Mouse (Mus musculus) limb, embryonic 10.5 days (tissue): ENCODE data around the gene Atp9a. TPM values are rescaled to one million over a fixed set of nuclear protein-coding genes. Genes with fewer than 3 reads are reported as not detected.
A peak's percentile ranks its signal among the peaks of the same experiment; 100 is the strongest.

Experiments
- DNase-seq: peaks from one replicate; pipeline ENCODE4 v3.0.0-alpha.2; 2017; ENCODE audit warnings: low spot score
- H3K27ac ChIP-seq: fragments of 300-500 bp; sonication (generic); 2 replicates; pipeline ENCODE4 v1.5.1; 2016; ENCODE audit warnings: mild to moderate bottlenecking
- H3K27me3 ChIP-seq: fragments of 300-500 bp; sonication (generic); 2 replicates; pipeline ENCODE4 v1.6.1; 2016; ENCODE audit warnings: low read depth, mild to moderate bottlenecking; ENCODE audit not compliant: poor library complexity, severe bottlenecking
- H3K36me3 ChIP-seq: fragments of 300-500 bp; sonication (generic); 2 replicates; pipeline ENCODE4 v1.6.1; 2016; ENCODE audit warnings: mild to moderate bottlenecking, moderate library complexity
- H3K4me1 ChIP-seq: fragments of 300-500 bp; sonication (generic); 2 replicates; pipeline ENCODE4 v1.6.1; 2016
- H3K4me3 ChIP-seq: fragments of 300-500 bp; sonication (generic); 2 replicates; pipeline ENCODE4 v1.5.1; 2016; ENCODE audit warnings: mild to moderate bottlenecking, moderate library complexity
- H3K9me3 ChIP-seq: fragments of 300-500 bp; sonication (generic); replicated peaks from 2 replicates; pipeline ENCODE4 v1.6.1; 2016; ENCODE audit warnings: mild to moderate bottlenecking
- WGBS: fragments of 180-500 bp; shearing (Covaris S2); methylation state at CpG from one replicate; pipeline ENCODE4 v1.1.7; 2016; 5-methylcytosine and 5-hydroxymethylcytosine counted together
- polyA plus RNA-seq: library from polyadenylated mRNA; unstranded; fragments of >200 nt; fragmentation: Nextera tagmentation; extraction: Ambion mirVana; gene quantifications from 2 replicates; pipeline ENCODE4 v1.2.1, GENCODE M21; 2016

Gene Atp9a
- polyA plus RNA-seq, 1 experiment from 2014 or later: 6.5 TPM

- no peak overlapping the region for H3K4me3 ChIP-seq
- 35% methylated on average over 6 of the region's 6 CpGs for WGBS
- DNase-seq: peak; percentile 83
- peaks cover 6% of the 10 kb centered on the region; the same call in 1 of the 2 replicates for H3K36me3 ChIP-seq
- H3K9me3 ChIP-seq: no peaks in the 10 kb centered on the region
- no peak overlapping the region for H3K27ac ChIP-seq
- no peaks in the 10 kb centered on the region for H3K27me3 ChIP-seq
- H3K4me1 ChIP-seq: peaks cover 42% of the 10 kb centered on the region
These were observed 50.4 kb downstream of the Atp9a start for GRCm38 (mm10) chr2:168691774-168692173.

GRCm38 (mm10) chr2:168687326-168687725 lies 54.9 kb downstream of the Atp9a start:
- Histone ChIP-seq H3K27ac (no peak overlapping the region), H3K27me3 (no peaks in the 10 kb centered on the region), H3K4me3 (no peak overlapping the region), H3K36me3 (no peaks in the 10 kb centered on the region), H3K9me3 (no peaks in the 10 kb centered on the region), H3K4me1 (peaks cover 36% of the 10 kb centered on the region)
- no peak for DNase-seq
- WGBS: 86% methylated on average over 12 of the region's 12 CpGs

GRCm38 (mm10) chr2:168685909-168686308 lies 56.3 kb downstream of the Atp9a start:
- no peak for DNase-seq
- H3K4me1 ChIP-seq: peaks cover 34% of the 10 kb centered on the region
- H3K9me3 ChIP-seq: no peaks in the 10 kb centered on the region
- H3K36me3 ChIP-seq: peaks cover under 1% of the 10 kb centered on the region; the same call in 1 of the 2 replicates
- no peak overlapping the region for H3K4me3 ChIP-seq
- no peak overlapping the region for H3K27ac ChIP-seq
- 94% methylated on average over 9 of the region's 9 CpGs for WGBS
- H3K27me3 ChIP-seq: no peaks in the 10 kb centered on the region

GRCm38 (mm10) chr2:168684695-168685094 lies 57.5 kb downstream of the Atp9a start:
- Histone ChIP-seq H3K36me3 (peaks cover 5% of the 10 kb centered on the region; the same call in 1 of the 2 replicates), H3K27ac (no peak overlapping the region), H3K9me3 (no peaks in the 10 kb centered on the region), H3K4me3 (no peak overlapping the region), H3K27me3 (no peaks in the 10 kb centered on the region), H3K4me1 (peaks cover 24% of the 10 kb centered on the region)
- 89% methylated on average over 3 of the region's 3 CpGs for whole genome bisulfite sequencing
- no peak for DNase-seq

- Histone ChIP-seq H3K9me3 (no peaks in the 10 kb centered on the region), H3K4me1 (peaks cover 18% of the 10 kb centered on the region), H3K36me3 (peaks cover 5% of the 10 kb centered on the region; the same call in 1 of the 2 replicates), H3K27me3 (0 out of 2 replicates have a peak, but pooled peaks cover 7% of the 10 kb centered on the region), H3K4me3 (no peak overlapping the region), H3K27ac (no peak overlapping the region)
- no peak for DNase-seq
- WGBS: 41% methylated on average over 15 of the region's 15 CpGs
These were observed 58.6 kb downstream of the Atp9a start for GRCm38 (mm10) chr2:168683520-168684150.

- Histone ChIP-seq H3K27ac (no peak overlapping the region), H3K9me3 (no peaks in the 10 kb centered on the region), H3K36me3 (peaks cover 5% of the 10 kb centered on the region; the same call in 1 of the 2 replicates), H3K4me1 (peaks cover 21% of the 10 kb centered on the region), H3K27me3 (0 out of 2 replicates have a peak, but pooled peaks cover 7% of the 10 kb centered on the region), H3K4me3 (no peak overlapping the region)
- 84% methylated on average over 2 of the region's 2 CpGs for WGBS
- no peak for DNase-seq
These were observed 59.5 kb downstream of the Atp9a start for GRCm38 (mm10) chr2:168682721-168683120.

- no peaks in the 10 kb centered on the region for H3K9me3 ChIP-seq
- 92% methylated on average over 9 of the region's 9 CpGs for WGBS
- no peak overlapping the region for H3K4me3 ChIP-seq
- peaks cover 5% of the 10 kb centered on the region; the same call in 1 of the 2 replicates for H3K36me3 ChIP-seq
- no peak overlapping the region for H3K27ac ChIP-seq
- H3K27me3 ChIP-seq: 0 out of 2 replicates have a peak, but pooled peaks cover 7% of the 10 kb centered on the region
- no peak for DNase-seq
- H3K4me1 ChIP-seq: peaks cover 23% of the 10 kb centered on the region
These were observed 60.7 kb downstream of the Atp9a start for GRCm38 (mm10) chr2:168681531-168681930.

- Histone ChIP-seq H3K27ac (no peak overlapping the region), H3K36me3 (peaks cover 10% of the 10 kb centered on the region), H3K4me1 (peaks cover 22% of the 10 kb centered on the region), H3K27me3 (0 out of 2 replicates have a peak, but pooled peaks cover 7% of the 10 kb centered on the region), H3K9me3 (no peaks in the 10 kb centered on the region), H3K4me3 (no peak overlapping the region)
- DNase-seq: no peak
- WGBS: 53% methylated on average over 19 of the region's 19 CpGs
These were observed 62.6 kb downstream of the Atp9a start for GRCm38 (mm10) chr2:168679381-168680199.

GRCm38 (mm10) chr2:168678662-168679294 lies 63.4 kb downstream of the Atp9a start:
- DNase-seq: no peak
- H3K9me3 ChIP-seq: no peaks in the 10 kb centered on the region
- 83% methylated on average over 15 of the region's 15 CpGs for WGBS
- no peak overlapping the region for H3K27ac ChIP-seq
- 0 out of 2 replicates have a peak, but pooled peaks cover 7% of the 10 kb centered on the region for H3K27me3 ChIP-seq
- H3K4me3 ChIP-seq: no peak overlapping the region
- peaks cover 15% of the 10 kb centered on the region for H3K36me3 ChIP-seq
- H3K4me1 ChIP-seq: peaks cover 15% of the 10 kb centered on the region

- WGBS: 68% methylated on average over 9 of the region's 9 CpGs
- Histone ChIP-seq H3K27me3 (0 out of 2 replicates have a peak, but pooled peaks cover 7% of the 10 kb centered on the region), H3K36me3 (peaks cover 22% of the 10 kb centered on the region), H3K4me3 (no peak overlapping the region), H3K27ac (peak overlapping the region; percentile 66), H3K4me1 (peaks cover 9% of the 10 kb centered on the region), H3K9me3 (no peaks in the 10 kb centered on the region)
- no peak for DNase-seq
These were observed 64.6 kb downstream of the Atp9a start for GRCm38 (mm10) chr2:168677650-168678049.

GRCm38 (mm10) chr2:168671724-168672123 lies 70.5 kb downstream of the Atp9a start:
- Histone ChIP-seq H3K9me3 (no peaks in the 10 kb centered on the region), H3K27me3 (peaks cover 4% of the 10 kb centered on the region; the same call in 1 of the 2 replicates), H3K27ac (no peak overlapping the region), H3K36me3 (peaks cover 17% of the 10 kb centered on the region), H3K4me1 (peaks cover 31% of the 10 kb centered on the region), H3K4me3 (no peak overlapping the region)
- no peak for DNase-seq
- WGBS: 91% methylated on average over 9 of the region's 9 CpGs

- Histone ChIP-seq H3K9me3 (no peaks in the 10 kb centered on the region), H3K27ac (peak overlapping the region; percentile 77), H3K36me3 (peaks cover 17% of the 10 kb centered on the region), H3K27me3 (peaks cover 4% of the 10 kb centered on the region; the same call in 1 of the 2 replicates), H3K4me1 (peaks cover 40% of the 10 kb centered on the region), H3K4me3 (peak overlapping the region; percentile 13; the same call in 1 of the 2 replicates)
- no peak for DNase-seq
- WGBS: 79% methylated on average over 14 of the region's 14 CpGs
These were observed 72.0 kb downstream of the Atp9a start for GRCm38 (mm10) chr2:168670241-168670640.
